25 mouse cellular contexts compared by ENCODE assay signal in genomic region chr1:170293257-170293656, GRCm38 (mm10). TPM values are rescaled to one million over a fixed set of nuclear protein-coding genes. Genes with fewer than 3 reads are reported as not detected.
DNase-seq lines count a peak whose midpoint lies in the region; ATAC-seq lines count a peak whose summit lies in the region.
"Had no signal": no experiment of that assay in that cellular context is flagged by ENCODE, and none has a peak within 500 bp of the region (broad histone marks: within the 10 kb centered on the region; RNA-seq: fewer than 3 reads in every experiment).

No protein-coding gene starts in this region.

- H3K4me3 ChIP-seq in hindbrain, embryonic 11.5 days (ENCODE audit: low read depth, low read length): no peak overlapping the region
- H3K4me3 ChIP-seq in hindbrain, embryonic 12.5 days: no peak overlapping the region
- no peak overlapping the region for H3K4me3 ChIP-seq in midbrain, embryonic 12.5 days
- H3K4me3 ChIP-seq in midbrain, embryonic 13.5 days (replicated peaks): no peak overlapping the region
- no peak overlapping the region for H3K4me3 ChIP-seq in midbrain, embryonic 14.5 days (replicated peaks; ENCODE audit: low read depth, low read length)
- no peak overlapping the region for H3K4me3 ChIP-seq in midbrain, embryonic 16.5 days (ENCODE audit: low read depth, low read length)
- H3K4me3 ChIP-seq: embryonic facial prominence, embryonic 10.5 days; embryonic facial prominence, embryonic 13.5 days; erythroblast, embryonic 14.5 days; forebrain, embryonic 12.5 days; gastrocnemius, adult 2 months; heart, embryonic 12.5 days; heart, embryonic 15.5 days; hindbrain, embryonic 10.5 days; hindbrain, embryonic 15.5 days had no signal

- ATAC-seq in hindbrain, embryonic 11.5 days (ENCODE audit: low FRiP score): peak; percentile 40; the same call in 1 of the 2 replicates
- no peak for ATAC-seq in hindbrain, embryonic 12.5 days (ENCODE audit: low FRiP score)
- ATAC-seq in midbrain, embryonic 12.5 days (ENCODE audit: low FRiP score, low read depth): peak; percentile 34; the same call in 1 of the 2 replicates
- no peak for ATAC-seq in midbrain, embryonic 13.5 days
- peak; percentile 48; the same call in 1 of the 2 replicates for ATAC-seq in midbrain, embryonic 14.5 days (ENCODE audit: low FRiP score, low TSS enrichment)
- peak; percentile 78 for ATAC-seq in midbrain, embryonic 16.5 days
- ATAC-seq: CD4-positive, CD25-positive, alpha-beta regulatory T cell, adult 4 months had no signal

- H3K9ac ChIP-seq in hindbrain, embryonic 11.5 days (ENCODE audit: low read depth, low read length): no peak overlapping the region
- no peak overlapping the region for H3K9ac ChIP-seq in hindbrain, embryonic 12.5 days
- H3K9ac ChIP-seq in midbrain, embryonic 12.5 days (replicated peaks): no peak overlapping the region
- no peak overlapping the region for H3K9ac ChIP-seq in midbrain, embryonic 13.5 days (replicated peaks)
- no peak overlapping the region for H3K9ac ChIP-seq in midbrain, embryonic 14.5 days (replicated peaks; ENCODE audit: low read length)
- no peak overlapping the region for H3K9ac ChIP-seq in midbrain, embryonic 16.5 days (ENCODE audit: low read depth, low read length)
- H3K9ac ChIP-seq: embryonic facial prominence, embryonic 13.5 days; forebrain, embryonic 12.5 days; forebrain, postnatal 0 days; heart, embryonic 12.5 days; heart, embryonic 15.5 days; hindbrain, embryonic 15.5 days had no signal

- H3K9me3 ChIP-seq in hindbrain, embryonic 11.5 days (ENCODE audit: control insufficient read depth, low read length): no peaks in the 10 kb centered on the region
- H3K9me3 ChIP-seq in hindbrain, embryonic 12.5 days (replicated peaks): no peaks in the 10 kb centered on the region
- H3K9me3 ChIP-seq in midbrain, embryonic 12.5 days: no peaks in the 10 kb centered on the region
- no peaks in the 10 kb centered on the region for H3K9me3 ChIP-seq in midbrain, embryonic 13.5 days
- 0 out of 2 replicates have a peak, but pooled peaks cover 3% of the 10 kb centered on the region for H3K9me3 ChIP-seq in midbrain, embryonic 14.5 days (ENCODE audit: control insufficient read depth, low read length)
- H3K9me3 ChIP-seq in midbrain, embryonic 16.5 days (replicated peaks; ENCODE audit: control insufficient read depth, low read length, poor library complexity, severe bottlenecking): no peaks in the 10 kb centered on the region; the same call in 1 of the 2 replicates
- H3K9me3 ChIP-seq: embryonic facial prominence, embryonic 10.5 days; embryonic facial prominence, embryonic 13.5 days; forebrain, embryonic 12.5 days; heart, embryonic 12.5 days; heart, embryonic 15.5 days; hindbrain, embryonic 10.5 days; hindbrain, embryonic 15.5 days had no signal

- DNase-seq in hindbrain, embryonic 11.5 days (ENCODE audit: low spot score): no peak
- DNase-seq in midbrain, embryonic 14.5 days: no peak
- DNase-seq in thymus, postnatal 4 days: no peak
- DNase-seq in heart, adult 9 months (ENCODE audit: low spot score in 2 of 2): no peak
- DNase-seq: gastrocnemius, adult 2 months; gastrocnemius, postnatal 14 days; heart, adult 11 months had no signal

- no peak overlapping the region for H3K4me2 ChIP-seq in hindbrain, embryonic 11.5 days (replicated peaks; ENCODE audit: low read depth, low read length)
- no peak overlapping the region for H3K4me2 ChIP-seq in hindbrain, embryonic 12.5 days (replicated peaks)
- no peak overlapping the region for H3K4me2 ChIP-seq in midbrain, embryonic 12.5 days (replicated peaks)
- no peak overlapping the region for H3K4me2 ChIP-seq in midbrain, embryonic 13.5 days (replicated peaks)
- H3K4me2 ChIP-seq in midbrain, embryonic 14.5 days (ENCODE audit: low read length): no peak overlapping the region
- no peak overlapping the region for H3K4me2 ChIP-seq in midbrain, embryonic 16.5 days (ENCODE audit: low read length)
- H3K4me2 ChIP-seq: forebrain, embryonic 12.5 days; heart, embryonic 12.5 days had no signal

- H3K36me3 ChIP-seq in hindbrain, embryonic 11.5 days (ENCODE audit: control insufficient read depth, insufficient read depth, low read length): no peaks in the 10 kb centered on the region
- H3K36me3 ChIP-seq in hindbrain, embryonic 12.5 days: no peaks in the 10 kb centered on the region
- H3K36me3 ChIP-seq in midbrain, embryonic 12.5 days: no peaks in the 10 kb centered on the region
- H3K36me3 ChIP-seq in midbrain, embryonic 13.5 days: no peaks in the 10 kb centered on the region
- no peaks in the 10 kb centered on the region for H3K36me3 ChIP-seq in midbrain, embryonic 14.5 days (ENCODE audit: control insufficient read depth, insufficient read depth, low read length)
- H3K36me3 ChIP-seq in midbrain, embryonic 16.5 days (ENCODE audit: control insufficient read depth, insufficient read depth, low read length): no peaks in the 10 kb centered on the region
- H3K36me3 ChIP-seq: embryonic facial prominence, embryonic 10.5 days; embryonic facial prominence, embryonic 13.5 days; forebrain, embryonic 12.5 days; heart, embryonic 12.5 days; heart, embryonic 15.5 days; hindbrain, embryonic 10.5 days; hindbrain, embryonic 15.5 days had no signal

- no peak overlapping the region for H3K27ac ChIP-seq in hindbrain, embryonic 11.5 days (ENCODE audit: low read depth, low read length)
- H3K27ac ChIP-seq in hindbrain, embryonic 12.5 days: no peak overlapping the region
- H3K27ac ChIP-seq in midbrain, embryonic 12.5 days (replicated peaks): no peak overlapping the region
- H3K27ac ChIP-seq in midbrain, embryonic 13.5 days: no peak overlapping the region
- no peak overlapping the region for H3K27ac ChIP-seq in midbrain, embryonic 14.5 days (replicated peaks; ENCODE audit: low read depth, low read length)
- H3K27ac ChIP-seq in midbrain, embryonic 16.5 days (ENCODE audit: low read length): no peak overlapping the region
- H3K27ac ChIP-seq: embryonic facial prominence, embryonic 10.5 days; embryonic facial prominence, embryonic 13.5 days; forebrain, embryonic 12.5 days; gastrocnemius, adult 2 months; heart, embryonic 15.5 days; hindbrain, embryonic 10.5 days; hindbrain, embryonic 15.5 days had no signal

- no peaks in the 10 kb centered on the region for H3K4me1 ChIP-seq in hindbrain, embryonic 11.5 days (replicated peaks; ENCODE audit: control insufficient read depth, insufficient read depth, low read length)
- H3K4me1 ChIP-seq in hindbrain, embryonic 12.5 days: no peaks in the 10 kb centered on the region
- peaks cover 6% of the 10 kb centered on the region; the same call in 1 of the 2 replicates for H3K4me1 ChIP-seq in midbrain, embryonic 12.5 days
- H3K4me1 ChIP-seq in midbrain, embryonic 13.5 days (replicated peaks): peaks cover 7% of the 10 kb centered on the region; the same call in 1 of the 2 replicates
- no peaks in the 10 kb centered on the region for H3K4me1 ChIP-seq in midbrain, embryonic 14.5 days (ENCODE audit: control insufficient read depth, insufficient read depth, low read length)
- no peaks in the 10 kb centered on the region for H3K4me1 ChIP-seq in midbrain, embryonic 16.5 days (ENCODE audit: control insufficient read depth, insufficient read depth, low read length)
- H3K4me1 ChIP-seq: embryonic facial prominence, embryonic 10.5 days; embryonic facial prominence, embryonic 13.5 days; hindbrain, embryonic 15.5 days had no signal

- H3K27me3 ChIP-seq in hindbrain, embryonic 11.5 days (ENCODE audit: control insufficient read depth, insufficient read depth, low read length): no peaks in the 10 kb centered on the region
- no peaks in the 10 kb centered on the region for H3K27me3 ChIP-seq in hindbrain, embryonic 12.5 days
- H3K27me3 ChIP-seq in midbrain, embryonic 12.5 days: no peaks in the 10 kb centered on the region
- no peaks in the 10 kb centered on the region for H3K27me3 ChIP-seq in midbrain, embryonic 13.5 days
- no peaks in the 10 kb centered on the region for H3K27me3 ChIP-seq in midbrain, embryonic 14.5 days (ENCODE audit: control insufficient read depth, insufficient read depth, low read length)
- no peaks in the 10 kb centered on the region for H3K27me3 ChIP-seq in midbrain, embryonic 16.5 days (ENCODE audit: control insufficient read depth, insufficient read depth, low read depth, low read length)
- H3K27me3 ChIP-seq: embryonic facial prominence, embryonic 13.5 days; forebrain, embryonic 12.5 days; heart, embryonic 12.5 days; heart, embryonic 15.5 days; hindbrain, embryonic 15.5 days had no signal

- 82% methylated on average over 5 of the region's 5 CpGs for WGBS in hindbrain, embryonic 11.5 days
- WGBS in hindbrain, embryonic 12.5 days: 80% methylated on average over 5 of the region's 5 CpGs
- WGBS in midbrain, embryonic 12.5 days: 60% methylated on average over 5 of the region's 5 CpGs
- WGBS in midbrain, embryonic 13.5 days: 64% methylated on average over 5 of the region's 5 CpGs
- WGBS in midbrain, embryonic 14.5 days: 50% methylated on average over 5 of the region's 5 CpGs
- WGBS in midbrain, embryonic 16.5 days: 60% methylated on average over 5 of the region's 5 CpGs

RNA-seq across cellular contexts. Expression of gene Gm7694, which starts 12.9 kb away (rescaled TPM):
- 1.4 and 2.4 TPM in 2 replicates for polyA plus RNA-seq in hindbrain, embryonic 11.5 days (2014; fragmentation: Nextera tagmentation; extraction: Ambion mirVana)
- polyA plus RNA-seq in hindbrain, embryonic 12.5 days (2016; fragmentation: Nextera tagmentation; extraction: Ambion mirVana): 3.5 and 3.8 TPM in 2 replicates
- polyA plus RNA-seq in midbrain, embryonic 12.5 days (2016; fragmentation: Nextera tagmentation; extraction: Ambion mirVana): 2.6 and 3.3 TPM in 2 replicates
- polyA plus RNA-seq in midbrain, embryonic 13.5 days (2015; fragmentation: Nextera tagmentation; extraction: Ambion mirVana): 1.2 and 2.5 TPM in 2 replicates
- polyA plus RNA-seq in midbrain, embryonic 14.5 days (2014; fragmentation: Nextera tagmentation; extraction: Ambion mirVana): 1.7 and 2.1 TPM in 2 replicates
- 1.5 and 1.7 TPM in 2 replicates for polyA plus RNA-seq in midbrain, embryonic 16.5 days (2015; fragmentation: Nextera tagmentation; extraction: Ambion mirVana)
- polyA plus RNA-seq: CD4-positive, CD25-positive, alpha-beta regulatory T cell, adult 4 months had no signal

RNA-seq across cellular contexts. Expression of gene Spata46, which starts 15.3 kb away (rescaled TPM):
- polyA plus RNA-seq in hindbrain, embryonic 11.5 days (2014; fragmentation: Nextera tagmentation; extraction: Ambion mirVana): 1.4 and 1.9 TPM in 2 replicates
- polyA plus RNA-seq in hindbrain, embryonic 12.5 days (2016; fragmentation: Nextera tagmentation; extraction: Ambion mirVana): 0.95 and 1.1 TPM in 2 replicates
- 0.84 and 1.8 TPM in 2 replicates for polyA plus RNA-seq in midbrain, embryonic 12.5 days (2016; fragmentation: Nextera tagmentation; extraction: Ambion mirVana)
- polyA plus RNA-seq in midbrain, embryonic 13.5 days (2015; fragmentation: Nextera tagmentation; extraction: Ambion mirVana): 1.1 and 1.4 TPM in 2 replicates
- polyA plus RNA-seq in midbrain, embryonic 14.5 days (2014; fragmentation: Nextera tagmentation; extraction: Ambion mirVana): 0.89 and 0.96 TPM in 2 replicates
- 0.76 and 0.90 TPM in 2 replicates for polyA plus RNA-seq in midbrain, embryonic 16.5 days (2015; fragmentation: Nextera tagmentation; extraction: Ambion mirVana)
- polyA plus RNA-seq: C2C12; CD4-positive, CD25-positive, alpha-beta regulatory T cell, adult 4 months; cerebellum, adult 2 months; cortical plate, adult 2 months; erythroblast, embryonic 14.5 days; forebrain, postnatal 0 days; frontal cortex, adult 2 months had no signal

RNA-seq across cellular contexts. Expression of gene Sh2d1b1, which starts 16.1 kb away (rescaled TPM):
- 0.08 TPM in 1 of 2 replicates, not detected in the other for polyA plus RNA-seq in hindbrain, embryonic 11.5 days (2014; fragmentation: Nextera tagmentation; extraction: Ambion mirVana)
- polyA plus RNA-seq in hindbrain, embryonic 12.5 days (2016; fragmentation: Nextera tagmentation; extraction: Ambion mirVana): not detected in 2 replicates
- 0.09 TPM in 1 of 2 replicates, not detected in the other for polyA plus RNA-seq in midbrain, embryonic 12.5 days (2016; fragmentation: Nextera tagmentation; extraction: Ambion mirVana)
- polyA plus RNA-seq in midbrain, embryonic 13.5 days (2015; fragmentation: Nextera tagmentation; extraction: Ambion mirVana): not detected in 2 replicates
- not detected in 2 replicates for polyA plus RNA-seq in midbrain, embryonic 14.5 days (2014; fragmentation: Nextera tagmentation; extraction: Ambion mirVana)
- polyA plus RNA-seq in midbrain, embryonic 16.5 days (2015; fragmentation: Nextera tagmentation; extraction: Ambion mirVana): not detected in 2 replicates
- polyA plus RNA-seq: CD4-positive, CD25-positive, alpha-beta regulatory T cell, adult 4 months; cortical plate, adult 2 months; embryonic facial prominence, embryonic 10.5 days; embryonic facial prominence, embryonic 13.5 days; erythroblast, embryonic 14.5 days; forebrain, postnatal 0 days; hindbrain, embryonic 10.5 days had no signal

Comparison
In these comparisons a context has a peak if more than half of its experiments do, and no peak if none do; other contexts are left out.
1. ATAC-seq: peak in hindbrain, embryonic 11.5 days (single experiment), midbrain, embryonic 12.5 days (single experiment), midbrain, embryonic 14.5 days (single experiment) and midbrain, embryonic 16.5 days (single experiment); none in hindbrain, embryonic 12.5 days (single experiment) and midbrain, embryonic 13.5 days (single experiment).